Mouse (Mus musculus): ENCODE measurements around the gene 2310034G01Rik. TPM values are rescaled to one million over a fixed set of nuclear protein-coding genes. Genes with fewer than 3 reads are reported as not detected.

2310034G01Rik gene
- polyA plus RNA-seq, 1 experiment, result 0.92 TPM

DNA sequence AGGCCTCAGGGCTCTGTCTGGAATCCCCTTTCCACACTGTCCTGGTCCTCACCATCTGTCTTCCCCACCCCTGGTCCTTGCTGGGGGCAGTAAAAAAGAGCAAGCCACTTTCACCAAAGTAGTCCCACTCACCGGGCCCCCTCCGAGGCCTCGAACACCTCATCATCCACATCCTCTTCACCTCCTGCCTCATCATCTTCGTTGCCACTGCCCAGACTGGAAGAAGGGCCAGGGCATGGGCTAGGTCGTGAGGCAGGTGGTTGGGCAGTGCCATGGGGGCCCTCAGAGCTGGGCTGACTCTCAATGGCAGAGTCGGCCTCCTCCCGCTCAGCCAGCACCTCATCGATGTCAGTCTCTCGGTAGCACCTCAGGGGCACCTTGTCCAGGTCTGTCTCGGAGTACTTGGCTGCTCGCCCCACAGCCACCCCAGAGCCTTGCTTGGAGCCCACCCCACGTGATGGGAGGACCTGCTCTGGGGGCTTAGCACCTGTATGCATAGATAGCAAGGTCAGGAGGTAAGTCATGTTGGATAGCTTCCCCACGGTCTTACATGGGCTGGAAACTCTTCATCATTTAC lies 27.0 kb downstream of the 2310034G01Rik start:
- Histone ChIP-seq H3K36me3 (ENCODE audit: control insufficient read depth, insufficient read depth) (no peaks in the 10 kb centered on the region), H3ac (ENCODE audit: control insufficient read depth, insufficient read length, low read depth) (no peak overlapping the region), H3K27me3 (ENCODE audit: control insufficient read depth, insufficient read depth, insufficient read length) (peaks cover 35% of the 10 kb centered on the region), H3K79me2 (ENCODE audit: control insufficient read depth, insufficient read depth) (no peaks in the 10 kb centered on the region), H3K79me3 (ENCODE audit: low read depth) (no peaks in the 10 kb centered on the region), H3K4me3 (ENCODE audit: insufficient read depth, poor library complexity, severe bottlenecking) (no peak overlapping the region)
- TF ChIP-seq MYOD1 (IDR thresholded peaks at IDR 0.05; ENCODE audit: control insufficient read depth, insufficient read length, low read depth), result no peak
- no peak for TF ChIP-seq CTCF (IDR thresholded peaks at IDR 0.05; ENCODE audit: control insufficient read depth, insufficient read depth, insufficient read length)
- no peak for TF ChIP-seq CEBPB (IDR thresholded peaks at IDR 0.05; ENCODE audit: low read depth)
- TF ChIP-seq USF1 (IDR thresholded peaks at IDR 0.05; ENCODE audit: low read depth), result no peak
- TF ChIP-seq FOSL1 (IDR thresholded peaks at IDR 0.05; ENCODE audit: insufficient read depth, low read length, poor library complexity, severe bottlenecking), result no peak
- TF ChIP-seq MAX (IDR thresholded peaks at IDR 0.05), result no peak
- no peak for TF ChIP-seq MYOG (IDR thresholded peaks at IDR 0.05; ENCODE audit: control insufficient read depth, extremely low read depth, insufficient read length)

DNA sequence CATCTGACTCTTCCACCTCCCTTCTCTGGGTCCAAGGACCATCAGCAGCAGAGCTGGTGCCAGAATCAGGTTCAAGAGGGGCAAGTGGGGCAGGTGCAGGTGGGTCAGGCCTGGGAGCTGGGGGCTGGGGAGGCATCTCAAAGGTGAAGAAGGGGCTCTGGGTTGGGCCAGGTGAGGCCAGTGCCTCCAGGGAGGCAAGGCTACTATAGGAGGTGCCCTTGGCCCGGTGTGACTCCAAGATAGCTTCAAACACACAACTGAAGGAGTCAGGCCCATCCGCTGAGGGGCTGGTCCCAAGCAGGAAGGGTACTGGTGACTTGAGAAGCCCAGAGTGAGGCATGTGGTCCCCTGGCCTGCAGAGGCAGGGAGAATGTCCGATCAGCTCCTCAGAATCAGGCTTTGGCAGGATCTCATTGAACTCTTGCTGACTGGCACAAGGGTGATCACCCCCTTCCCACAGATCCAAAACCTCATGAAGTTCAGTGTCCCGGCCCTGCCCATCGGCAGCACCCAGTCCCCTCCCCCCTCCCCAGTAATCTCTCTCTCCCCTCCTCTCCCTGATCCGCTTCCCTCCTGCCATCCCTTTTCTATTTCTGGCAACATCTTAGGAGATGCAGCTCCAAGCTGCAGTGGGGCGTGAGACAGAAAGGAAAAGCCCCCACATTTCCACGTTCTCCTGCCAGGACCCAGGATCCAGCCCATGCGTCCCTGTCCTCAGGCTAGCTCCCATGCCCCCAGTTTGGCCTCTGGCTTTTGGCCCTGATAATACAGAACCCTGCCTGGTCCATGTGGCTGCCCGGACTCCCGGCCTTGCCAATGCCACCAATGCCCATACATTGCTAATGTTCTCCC lies 27.7 kb downstream of the 2310034G01Rik start:
- H3K4me3 ChIP-seq (ENCODE audit: insufficient read depth, poor library complexity, severe bottlenecking), result no peak overlapping the region
- no peak overlapping the region for H3ac ChIP-seq (ENCODE audit: control insufficient read depth, insufficient read length, low read depth)

DNA sequence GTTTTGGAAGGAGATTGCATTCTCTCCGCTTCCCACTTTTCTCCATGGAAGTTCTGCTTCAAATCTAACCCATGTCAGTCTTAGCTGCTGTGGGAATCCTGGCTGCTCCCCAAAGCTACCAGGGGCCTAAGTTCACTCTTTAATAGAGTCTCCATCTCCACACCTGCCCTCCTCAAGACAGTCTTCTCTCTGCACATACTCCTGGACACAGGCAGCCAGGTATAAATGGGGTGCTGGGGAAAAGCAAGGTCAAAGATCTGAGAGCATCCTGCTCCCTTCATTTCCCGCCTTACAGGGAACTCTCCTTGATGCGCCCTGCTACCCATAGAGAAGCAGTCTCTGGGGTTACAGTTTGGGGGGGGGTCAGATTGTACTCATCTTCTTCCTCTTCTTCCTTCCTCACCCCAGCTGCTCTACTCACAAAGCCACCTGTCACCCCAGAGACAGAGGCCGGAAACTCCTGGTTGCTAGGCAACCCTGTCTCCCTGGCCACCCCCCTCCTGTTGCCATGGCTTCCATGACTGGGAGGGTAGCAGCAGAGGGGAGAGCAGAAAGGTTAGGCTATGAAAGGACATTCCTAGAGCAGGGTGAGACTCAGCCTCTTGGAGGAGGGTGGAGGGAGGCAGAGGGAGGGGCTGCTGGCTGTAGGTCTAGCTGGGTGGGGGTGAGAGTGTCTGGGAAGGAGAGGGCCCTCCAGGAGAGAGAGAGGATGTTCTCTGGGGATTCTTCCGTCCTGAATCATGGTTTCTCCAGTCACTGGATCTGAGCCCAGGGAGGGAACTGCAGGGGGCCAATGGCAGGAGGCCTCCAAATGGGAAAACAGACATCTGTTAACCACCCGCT lies 28.8 kb downstream of the 2310034G01Rik start:
- Histone ChIP-seq H3K79me2 (ENCODE audit: control insufficient read depth, insufficient read depth) (no peaks in the 10 kb centered on the region), H3K79me3 (ENCODE audit: low read depth) (no peaks in the 10 kb centered on the region), H3K27me3 (ENCODE audit: control insufficient read depth, insufficient read depth, insufficient read length) (peaks cover 50% of the 10 kb centered on the region), H3K4me3 (ENCODE audit: insufficient read depth, poor library complexity, severe bottlenecking) (no peak overlapping the region), H3ac (ENCODE audit: control insufficient read depth, insufficient read length, low read depth) (no peak overlapping the region), H3K36me3 (ENCODE audit: control insufficient read depth, insufficient read depth) (no peaks in the 10 kb centered on the region)
- no peak for TF ChIP-seq FOSL1 (IDR thresholded peaks at IDR 0.05; ENCODE audit: insufficient read depth, low read length, poor library complexity, severe bottlenecking)
- TF ChIP-seq CTCF (IDR thresholded peaks at IDR 0.05; ENCODE audit: control insufficient read depth, insufficient read depth, insufficient read length), result no peak
- no peak for TF ChIP-seq USF1 (IDR thresholded peaks at IDR 0.05; ENCODE audit: low read depth)

More for the DNA sequence above, 27.7 kb downstream of the 2310034G01Rik start:
- TF ChIP-seq CTCF (IDR thresholded peaks at IDR 0.05; ENCODE audit: control insufficient read depth, insufficient read depth, insufficient read length) (no peak), USF1 (IDR thresholded peaks at IDR 0.05; ENCODE audit: low read depth) (no peak), MYOD1 (IDR thresholded peaks at IDR 0.05; ENCODE audit: control insufficient read depth, insufficient read length, low read depth) (no peak), MYOG (IDR thresholded peaks at IDR 0.05; ENCODE audit: control insufficient read depth, extremely low read depth, insufficient read length) (no peak), MAX (IDR thresholded peaks at IDR 0.05) (no peak), CEBPB (IDR thresholded peaks at IDR 0.05; ENCODE audit: low read depth) (no peak), FOSL1 (IDR thresholded peaks at IDR 0.05; ENCODE audit: insufficient read depth, low read length, poor library complexity, severe bottlenecking) (no peak)
- peaks cover 42% of the 10 kb centered on the region for H3K27me3 ChIP-seq (ENCODE audit: control insufficient read depth, insufficient read depth, insufficient read length)
- H3K79me2 ChIP-seq (ENCODE audit: control insufficient read depth, insufficient read depth), result no peaks in the 10 kb centered on the region
- H3K36me3 ChIP-seq (ENCODE audit: control insufficient read depth, insufficient read depth), result no peaks in the 10 kb centered on the region
- H3K79me3 ChIP-seq (ENCODE audit: low read depth), result no peaks in the 10 kb centered on the region

DNA sequence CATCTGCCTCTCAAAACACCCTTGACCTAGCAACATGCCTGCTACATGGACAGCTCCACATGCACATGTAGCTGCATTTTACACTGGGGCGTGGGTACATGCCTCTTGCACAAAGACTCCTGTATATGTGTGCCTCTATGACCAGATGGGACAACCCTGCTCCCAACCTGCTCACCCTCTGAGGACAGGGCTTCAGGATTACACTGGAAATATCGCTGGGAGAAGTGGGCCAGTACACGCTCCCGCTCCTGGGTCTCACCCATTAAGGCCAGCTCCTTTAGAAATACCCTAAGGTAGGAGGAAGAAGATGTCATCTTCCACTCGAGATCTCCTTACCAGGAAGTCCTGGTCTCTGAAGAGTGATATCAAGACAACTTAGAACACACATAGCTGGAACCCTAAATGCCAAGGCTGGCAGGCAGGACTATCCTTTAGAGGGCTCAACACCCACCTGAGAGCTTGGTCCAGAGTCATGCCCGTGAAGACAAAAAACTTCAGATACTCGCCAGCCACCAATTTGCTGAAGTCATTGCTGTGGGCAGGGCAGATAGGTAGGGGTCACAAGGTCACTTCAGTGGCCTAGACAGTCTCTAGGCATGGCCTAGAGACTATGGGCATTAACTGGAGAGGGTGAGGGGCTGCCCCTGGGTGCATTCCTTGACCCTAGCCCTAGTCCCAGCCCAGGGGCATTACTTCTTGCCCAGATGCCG lies 29.9 kb downstream of the 2310034G01Rik start:
- TF ChIP-seq MYOG (IDR thresholded peaks at IDR 0.05; ENCODE audit: control insufficient read depth, extremely low read depth, insufficient read length), result no peak
- no peak for TF ChIP-seq FOSL1 (IDR thresholded peaks at IDR 0.05; ENCODE audit: insufficient read depth, low read length, poor library complexity, severe bottlenecking)
- TF ChIP-seq CTCF (IDR thresholded peaks at IDR 0.05; ENCODE audit: control insufficient read depth, insufficient read depth, insufficient read length), result no peak
- TF ChIP-seq USF1 (IDR thresholded peaks at IDR 0.05; ENCODE audit: low read depth), result no peak
- TF ChIP-seq MAX (IDR thresholded peaks at IDR 0.05), result no peak
- no peak for TF ChIP-seq CEBPB (IDR thresholded peaks at IDR 0.05; ENCODE audit: low read depth)
- no peak for TF ChIP-seq MYOD1 (IDR thresholded peaks at IDR 0.05; ENCODE audit: control insufficient read depth, insufficient read length, low read depth)
- H3K36me3 ChIP-seq (ENCODE audit: control insufficient read depth, insufficient read depth), result no peaks in the 10 kb centered on the region
- no peaks in the 10 kb centered on the region for H3K79me3 ChIP-seq (ENCODE audit: low read depth)
- no peaks in the 10 kb centered on the region for H3K79me2 ChIP-seq (ENCODE audit: control insufficient read depth, insufficient read depth)
- H3ac ChIP-seq (ENCODE audit: control insufficient read depth, insufficient read length, low read depth), result no peak overlapping the region
- no peak overlapping the region for H3K4me3 ChIP-seq (ENCODE audit: insufficient read depth, poor library complexity, severe bottlenecking)
- peaks cover 42% of the 10 kb centered on the region for H3K27me3 ChIP-seq (ENCODE audit: control insufficient read depth, insufficient read depth, insufficient read length)

Data from C2C12 (cell line).